Mouse (Mus musculus): ENCODE measurements around the gene Rnf6.
"Not testable (repeated sequence)": the region's sequence is repeated elsewhere in the genome, so short reads cannot be mapped to it uniquely, and the experiment has no call there.

The Rnf6 gene

DNA sequence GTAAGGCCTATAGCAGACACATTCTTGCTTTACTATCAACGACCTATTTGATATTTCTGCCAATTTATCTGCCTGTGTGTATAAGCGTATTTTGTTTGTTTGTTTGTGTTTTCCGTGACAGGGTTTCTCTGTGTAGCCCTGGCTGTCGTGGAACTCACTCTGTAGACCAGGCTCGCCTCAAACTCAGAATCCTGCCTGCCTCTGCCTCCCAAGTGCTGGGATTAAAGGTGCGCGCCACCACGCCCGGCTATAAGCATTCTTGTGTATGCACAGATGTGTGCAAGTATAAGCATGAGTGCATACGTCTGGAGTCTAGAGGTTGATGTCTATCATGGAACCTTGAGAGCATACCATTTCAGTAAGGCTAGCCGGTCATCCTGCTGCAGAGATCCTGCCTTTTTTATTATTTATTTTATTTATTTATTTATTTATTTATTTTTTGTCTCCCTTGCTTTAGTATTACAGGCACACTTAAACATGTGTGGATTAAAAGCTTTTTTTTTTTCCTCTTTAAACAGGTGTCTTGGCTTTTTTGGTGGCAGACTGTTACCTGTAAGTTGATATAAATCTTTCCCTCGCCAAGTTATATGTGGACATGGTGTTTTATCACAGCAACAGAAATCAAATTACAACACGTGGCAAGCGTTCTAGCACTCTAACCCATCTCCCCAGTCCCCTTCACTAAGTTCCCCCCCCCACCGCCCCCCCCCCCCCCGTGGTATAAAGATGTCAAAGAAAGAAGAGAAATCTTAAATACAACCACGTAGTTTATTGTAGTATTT is 8.7 kb upstream of the Rnf6 start:
- DNase-seq (ENCODE audit: low spot score): no peak

DNA sequence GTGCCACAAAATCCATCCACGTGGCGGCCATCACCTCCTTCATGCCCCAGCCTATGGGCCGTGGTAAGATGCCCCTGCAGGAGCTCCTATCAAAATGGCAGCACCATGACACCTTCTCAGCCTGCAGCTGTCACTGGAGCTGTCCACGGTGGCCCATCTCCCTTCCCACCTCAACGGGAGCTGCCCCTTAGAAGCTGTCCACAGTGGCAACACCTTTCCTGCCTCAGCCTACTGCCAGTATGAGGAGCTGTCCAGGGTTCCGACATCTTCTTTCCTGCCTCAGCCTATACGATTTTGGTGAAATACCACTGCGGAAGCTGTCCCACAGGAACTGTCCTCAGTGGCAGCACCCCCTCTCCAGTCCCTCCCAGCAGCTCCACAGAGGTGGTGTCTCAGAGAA is 6.1 kb upstream of the Rnf6 start:
- no peak for DNase-seq (ENCODE audit: low spot score)

DNA sequence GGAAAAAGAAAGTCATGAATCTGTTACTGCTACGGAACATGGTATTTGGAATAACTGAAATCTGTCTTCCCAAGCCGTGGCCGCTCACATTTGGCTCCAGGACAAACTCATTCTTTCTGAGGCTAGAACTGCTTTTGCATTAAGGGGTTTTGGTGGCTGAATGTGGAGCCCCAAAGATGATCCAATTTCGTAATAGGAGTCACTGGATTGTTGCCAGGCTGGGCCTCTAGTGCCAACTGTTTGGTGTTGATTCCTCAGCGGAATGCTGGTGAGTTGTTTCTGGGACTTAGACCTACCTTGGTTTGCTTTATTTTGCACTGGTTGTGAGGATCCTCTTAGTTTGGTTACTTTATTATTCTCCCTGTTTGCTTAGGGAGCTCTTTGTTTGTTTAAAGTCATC is 2.4 kb upstream of the Rnf6 start:
- no peak for DNase-seq (ENCODE audit: low spot score)

DNA sequence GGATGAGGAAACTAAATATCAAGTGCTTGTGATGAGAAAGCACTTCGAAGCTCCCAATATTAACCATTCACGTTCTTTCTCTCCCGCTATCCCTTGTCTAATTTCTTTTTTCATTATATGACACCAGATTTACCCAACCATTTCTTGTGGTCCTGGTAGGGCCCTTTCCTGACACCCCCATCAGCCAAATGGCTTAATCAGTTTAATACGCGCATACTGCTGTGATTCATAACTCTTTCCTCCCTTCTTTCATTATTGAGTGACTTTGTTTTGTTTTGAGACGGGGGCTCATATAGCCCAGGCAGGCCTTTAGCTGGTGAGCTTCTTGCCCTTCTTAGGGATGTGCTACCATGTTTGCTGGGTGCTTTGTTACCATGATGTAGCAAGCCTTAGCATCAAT is 367 bp upstream of the Rnf6 start:
- DNase-seq (ENCODE audit: low spot score): no peak

DNA sequence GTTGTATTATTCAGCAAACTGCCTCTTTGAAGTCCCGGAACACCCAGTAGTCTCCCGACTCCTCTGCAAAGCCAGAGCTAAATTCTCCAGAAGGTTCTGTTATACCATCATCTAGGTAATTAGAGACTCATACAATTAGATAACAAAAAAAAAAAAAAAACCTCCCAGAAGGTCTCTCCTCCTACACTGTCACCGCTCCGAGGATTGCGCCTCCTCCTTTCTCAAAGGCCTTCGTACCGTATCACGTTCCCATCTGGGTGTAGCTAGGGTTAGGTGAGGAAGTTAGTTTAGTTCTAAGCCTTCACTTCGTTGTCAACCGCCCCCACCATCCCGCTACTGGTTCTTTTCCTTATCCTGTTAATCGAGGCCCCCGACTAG is 865 bp downstream of the Rnf6 start:
- no peak for DNase-seq (ENCODE audit: low spot score)

DNA sequence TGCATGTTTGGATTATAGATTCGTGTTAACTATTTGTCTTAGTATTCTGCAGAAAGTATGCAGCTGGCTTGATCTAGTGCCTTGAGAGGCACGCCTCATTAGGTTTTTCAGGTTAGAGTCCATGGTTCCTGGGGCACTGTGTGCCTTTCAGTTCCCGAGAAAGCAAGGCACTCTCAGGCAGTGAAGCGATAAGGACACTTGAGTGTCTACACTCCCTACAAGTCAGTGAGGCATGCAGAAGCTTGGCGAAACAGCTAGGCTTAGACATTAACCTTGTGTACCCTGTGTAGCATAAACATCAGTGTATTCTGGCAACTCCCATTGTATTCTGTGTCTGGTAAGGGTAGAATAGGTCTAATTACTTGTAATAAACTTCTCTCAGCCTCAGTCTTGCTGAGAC is 15.8 kb downstream of the Rnf6 start:
- DNase-seq (ENCODE audit: low spot score): no peak

DNA sequence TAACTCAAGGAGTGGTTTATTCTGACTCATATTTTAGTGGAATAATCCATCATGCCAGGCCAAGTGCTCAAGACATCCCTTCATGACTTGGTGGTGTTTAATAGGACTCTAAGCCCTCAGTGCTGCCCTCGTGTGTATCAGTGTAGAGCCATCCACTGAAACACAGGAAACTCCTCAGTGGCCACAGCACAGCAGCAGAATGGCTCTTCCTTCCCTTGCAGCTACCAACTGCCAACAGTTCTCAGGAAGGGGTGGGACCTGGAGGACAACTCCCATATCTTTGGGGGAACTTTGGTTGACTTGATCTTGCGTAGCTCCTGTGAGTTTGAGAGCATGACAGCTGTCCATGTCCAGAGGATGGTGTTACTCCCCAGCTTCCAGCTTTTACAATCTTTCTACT is 17.4 kb downstream of the Rnf6 start:
- DNase-seq (ENCODE audit: low spot score): no peak

DNA sequence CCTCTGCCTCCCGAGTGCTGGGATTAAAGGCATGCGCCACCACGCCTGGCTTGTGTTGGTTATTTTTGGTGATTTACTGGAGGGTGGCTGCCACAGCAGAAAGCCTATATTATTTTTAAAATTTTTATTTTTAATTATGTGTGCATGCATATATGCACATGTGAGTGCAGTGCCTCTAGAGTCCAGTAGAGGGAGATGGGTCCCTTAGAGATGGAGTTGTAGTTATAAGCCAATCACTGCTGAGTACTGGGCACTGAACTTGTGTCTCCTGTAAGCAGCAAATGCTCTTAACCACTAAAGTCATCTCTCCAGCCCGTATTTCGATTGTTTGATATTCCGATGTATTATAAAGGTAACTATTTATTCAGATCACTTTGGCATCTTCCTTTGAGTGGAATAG is 20.8 kb downstream of the Rnf6 start:
- DNase-seq (ENCODE audit: low spot score): no peak

DNA sequence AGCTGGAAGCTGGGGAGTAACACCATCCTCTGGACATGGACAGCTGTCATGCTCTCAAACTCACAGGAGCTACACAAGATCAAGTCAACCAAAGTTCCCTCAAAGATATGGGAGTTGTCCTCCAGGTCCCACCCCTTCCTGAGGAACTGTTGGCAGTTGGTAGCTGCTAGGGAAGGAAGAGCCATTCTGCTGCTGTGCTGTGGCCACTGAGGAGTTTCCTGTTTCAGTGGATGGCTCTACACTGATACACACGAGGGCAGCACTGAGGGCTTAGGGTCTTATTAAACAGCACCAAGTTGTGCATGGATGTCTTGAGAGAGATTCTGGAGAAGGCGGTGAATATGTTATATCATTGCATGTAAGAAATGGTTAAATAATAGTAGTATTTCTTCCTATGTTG is 21.8 kb downstream of the Rnf6 start:
- DNase-seq (ENCODE audit: low spot score): no peak

DNA sequence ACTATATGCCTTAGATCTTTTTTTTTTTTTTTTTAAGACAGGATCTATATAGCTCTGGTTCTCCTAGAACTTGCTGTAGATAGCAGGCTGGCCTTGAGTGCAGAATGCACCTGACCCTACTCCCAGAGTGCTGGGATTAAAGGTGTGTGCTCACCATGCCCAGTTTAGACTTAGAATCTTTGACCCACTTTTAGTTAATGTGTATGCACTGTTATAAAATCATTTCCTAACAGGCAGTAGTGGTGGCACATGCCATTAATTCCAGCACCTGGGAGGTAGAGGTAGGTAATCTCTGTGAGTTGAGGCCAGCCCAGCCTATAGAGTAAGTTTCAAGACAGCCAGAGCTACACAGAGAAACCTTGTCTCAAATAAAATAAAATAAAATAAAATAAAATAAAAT is 22.3 kb downstream of the Rnf6 start:
- no peak for DNase-seq (ENCODE audit: low spot score)

DNA sequence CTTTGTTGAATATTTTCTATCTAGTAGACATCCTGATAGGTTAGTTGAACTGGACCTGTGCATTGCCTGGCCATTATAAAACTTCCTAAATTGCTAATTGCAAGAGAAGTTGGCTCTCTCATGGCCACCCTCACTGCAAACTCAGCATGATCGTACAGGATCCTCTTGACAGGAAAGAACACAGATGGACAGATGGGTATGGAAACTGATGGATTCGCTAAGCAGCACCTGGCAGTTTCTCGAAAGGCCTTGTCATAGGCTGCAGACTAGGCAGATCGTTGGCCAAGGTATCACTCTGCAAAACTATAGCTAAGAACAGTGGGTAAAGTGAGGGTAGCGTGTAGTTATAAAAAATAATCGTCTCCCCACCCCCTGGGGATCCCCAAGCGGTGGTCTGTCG is 28.0 kb downstream of the Rnf6 start:
- DNase-seq (ENCODE audit: low spot score): no peak

DNA sequence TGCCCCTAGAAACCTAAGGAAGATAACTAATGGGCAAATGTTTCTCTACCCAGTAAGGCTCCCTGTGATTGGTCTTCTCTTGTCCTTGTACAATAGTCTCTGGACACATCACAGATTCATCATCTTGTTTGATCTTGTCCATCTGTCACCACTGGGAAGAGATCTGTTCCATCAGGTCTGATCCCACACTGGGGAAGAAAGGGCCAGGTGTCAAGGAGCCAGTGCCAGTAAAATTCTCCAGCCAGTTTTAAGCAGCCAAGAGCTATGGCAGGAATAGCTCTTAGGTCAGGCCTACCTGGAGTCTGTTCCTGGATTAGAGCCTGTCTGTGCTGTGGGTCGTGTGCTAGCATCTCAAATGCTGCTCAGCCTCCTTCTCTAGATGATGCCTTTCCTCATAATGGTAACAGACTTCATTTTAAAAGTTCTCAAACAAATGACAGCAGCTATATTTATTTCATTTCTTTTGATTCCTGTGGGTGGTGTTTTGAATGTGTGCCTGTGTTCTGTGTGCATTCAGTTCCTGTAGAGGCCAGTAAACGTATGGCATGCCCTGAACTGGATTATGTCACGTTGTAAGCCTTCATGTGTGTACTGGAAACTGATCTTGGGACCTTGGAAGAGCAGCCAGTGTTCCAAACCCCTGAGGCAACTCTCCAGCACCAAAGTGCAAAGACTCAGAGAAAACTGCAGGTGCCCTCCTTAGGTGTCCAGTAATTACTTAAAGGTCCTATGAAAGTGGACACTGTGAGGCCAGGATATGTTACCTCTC is 30.7 kb downstream of the Rnf6 start:
- no peak for DNase-seq (ENCODE audit: low spot score)

DNA sequence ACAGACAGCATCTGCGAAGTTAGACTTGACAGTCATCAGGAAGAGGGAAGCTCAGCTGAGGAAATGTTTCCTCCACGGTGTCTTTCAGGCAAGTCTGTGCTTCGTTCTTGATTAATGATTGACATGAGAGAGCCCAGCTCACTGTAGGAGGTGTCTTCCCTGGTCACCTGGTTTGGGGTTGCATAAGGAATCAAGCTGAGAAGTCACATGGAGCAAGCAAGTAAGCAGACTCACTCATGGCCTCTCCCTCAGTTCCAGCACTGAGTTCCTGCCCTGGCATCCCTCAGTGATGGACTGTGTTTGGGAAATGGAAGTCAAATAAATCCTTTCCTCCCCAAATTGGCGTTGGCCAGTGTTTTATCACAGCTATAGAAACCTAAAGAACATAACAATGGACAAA is 31.3 kb downstream of the Rnf6 start:
- DNase-seq (ENCODE audit: low spot score): no peak

DNA sequence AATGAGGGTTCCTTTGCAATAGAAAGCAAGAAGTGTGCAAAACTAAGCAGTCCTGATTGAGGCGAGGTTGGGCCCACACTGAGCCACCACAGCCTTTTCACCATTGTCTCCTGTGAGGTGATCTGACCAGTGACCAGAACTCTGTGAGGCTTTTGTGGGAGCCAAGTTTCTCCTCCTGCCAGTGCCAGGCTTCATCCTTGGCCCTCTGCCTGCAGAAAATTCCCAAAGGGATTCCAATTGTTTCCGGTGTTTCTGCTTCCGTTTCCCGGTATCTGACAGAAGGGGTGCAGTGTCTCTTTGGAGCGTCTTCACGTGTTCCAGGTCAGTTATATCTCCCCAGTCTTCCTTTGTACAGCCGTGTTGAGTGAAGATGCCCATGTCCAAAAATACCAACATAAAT is 32.6 kb downstream of the Rnf6 start:
- DNase-seq (ENCODE audit: low spot score): no peak

DNA sequence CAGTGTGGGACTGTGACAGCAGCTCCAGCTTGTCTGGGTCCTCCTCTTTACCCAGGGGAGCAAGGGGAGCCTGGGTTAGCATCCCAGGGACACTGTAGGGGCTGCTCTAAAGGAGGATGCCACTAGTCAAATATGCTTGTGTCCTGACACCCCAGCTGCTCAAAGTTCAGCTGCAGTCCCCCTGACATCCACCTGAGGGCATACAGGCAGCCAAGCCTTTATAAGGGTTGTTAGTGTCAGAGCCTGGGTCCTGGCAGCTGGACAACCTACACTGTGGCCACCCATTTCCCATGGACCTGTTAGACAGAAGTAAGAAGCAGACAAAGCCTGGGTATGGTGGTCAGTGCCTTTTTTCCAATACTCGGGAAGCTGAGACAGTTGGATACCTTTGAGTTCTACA is 33.2 kb downstream of the Rnf6 start:
- DNase-seq (ENCODE audit: low spot score): no peak

DNA sequence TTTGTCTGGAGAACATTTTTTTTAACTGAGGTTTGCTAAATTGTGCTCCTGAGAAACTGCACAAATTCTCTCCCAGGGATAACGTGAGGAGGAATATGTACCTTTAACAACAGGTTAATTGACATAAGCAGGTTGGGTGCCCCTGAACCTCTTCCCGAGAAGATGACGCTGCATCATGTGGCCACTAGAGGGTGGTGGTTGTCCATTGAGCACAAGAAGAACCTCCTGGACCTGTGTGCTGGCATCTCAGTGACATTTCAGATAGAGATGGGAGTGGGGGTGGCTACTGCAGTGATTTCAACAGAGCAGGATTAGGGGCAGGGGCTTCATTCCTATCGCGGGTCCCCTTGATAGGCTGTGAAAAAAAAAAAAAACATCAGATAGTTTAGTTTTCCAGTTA is 33.9 kb downstream of the Rnf6 start:
- DNase-seq (ENCODE audit: low spot score): peak; percentile 8

DNA sequence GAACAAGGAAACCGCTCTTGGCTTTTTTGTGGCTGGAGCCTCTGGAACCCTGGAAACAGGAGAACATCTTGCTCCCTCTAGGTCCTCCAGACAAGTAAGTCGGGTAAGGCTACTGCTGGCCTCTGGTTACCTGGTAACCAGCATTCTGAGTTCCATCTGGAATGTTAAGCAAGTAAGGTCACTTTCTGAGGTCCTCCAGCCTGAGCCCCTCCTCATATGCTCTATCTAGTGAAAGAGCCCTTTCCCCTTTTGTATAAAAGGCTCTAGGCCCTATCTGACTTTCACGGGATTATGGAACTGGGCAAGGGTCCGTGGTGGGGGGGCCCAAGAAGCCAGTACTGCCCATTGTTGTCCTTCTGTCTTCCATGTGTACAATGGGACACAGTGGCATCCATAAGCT is 36.2 kb downstream of the Rnf6 start, which contains the start of gene 1700001J03Rik:
TSS of gene 1700001J03Rik (minus strand) at position 101 of the 400 bp plus-strand sequence.
- not testable (repeated sequence) for DNase-seq (ENCODE audit: low spot score)

DNA sequence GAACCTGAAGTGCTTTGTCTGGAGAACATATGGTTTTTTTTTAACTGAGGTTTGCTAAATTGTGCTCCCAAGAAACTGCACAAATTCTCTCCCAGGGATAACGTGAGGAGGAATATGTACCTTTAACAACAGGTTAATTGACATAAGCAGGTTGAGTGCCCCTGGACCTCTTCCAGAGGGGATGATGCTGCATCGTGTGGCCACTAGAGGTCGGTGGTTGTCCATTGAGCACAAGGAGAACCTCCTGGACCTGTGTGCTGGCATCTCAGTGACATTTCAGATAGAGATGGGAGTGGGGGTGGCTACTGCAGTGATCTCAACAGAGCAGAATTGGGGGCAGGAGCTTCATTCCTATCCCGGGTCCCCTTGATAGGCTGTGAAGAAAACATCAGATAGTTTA is 48.6 kb downstream of the Rnf6 start:
- DNase-seq (ENCODE audit: low spot score): not testable (repeated sequence)

DNA sequence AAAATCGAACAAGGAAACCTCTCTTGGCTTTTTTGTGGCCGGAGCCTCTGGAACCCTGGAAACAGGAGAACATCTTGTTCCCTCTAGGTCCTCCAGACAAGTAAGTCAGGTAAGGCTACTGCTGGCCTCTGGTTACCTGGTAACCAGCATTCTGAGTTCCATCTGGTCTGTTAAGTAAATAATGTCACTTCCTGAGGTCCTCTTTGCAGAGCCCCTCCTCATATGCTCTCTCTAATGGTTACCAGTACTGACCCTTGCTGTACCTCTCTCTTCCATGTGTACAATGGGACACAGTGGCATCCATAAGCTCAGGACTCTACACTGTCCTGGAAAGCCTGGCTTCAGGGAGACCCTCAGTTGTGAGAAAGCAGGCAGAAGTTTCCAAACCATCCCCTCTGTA is 50.7 kb downstream of the Rnf6 start, which contains the start of gene Gm6309:
TSS of gene Gm6309 (minus strand) at position 101 of the 400 bp plus-strand sequence.
- DNase-seq (ENCODE audit: low spot score): not testable (repeated sequence)

DNA sequence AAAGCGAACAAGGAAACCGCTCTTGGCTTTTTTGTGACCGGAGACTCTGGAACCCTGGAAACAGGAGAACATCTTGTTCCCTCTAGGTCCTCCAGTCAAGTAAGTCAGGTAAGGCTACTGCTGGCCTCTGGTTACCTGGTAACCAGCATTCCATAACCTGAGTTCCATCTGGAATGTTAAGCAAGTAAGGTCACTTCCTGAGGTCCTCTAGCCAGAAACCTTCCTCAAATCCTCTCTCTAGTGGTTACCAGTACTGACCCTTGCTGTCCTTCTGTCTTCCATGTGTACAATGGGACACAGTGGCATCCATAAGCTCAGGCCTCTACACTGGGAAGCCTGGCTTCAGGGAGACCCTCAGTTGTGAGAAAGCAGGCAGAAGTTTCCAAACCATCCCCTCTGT is 60.9 kb downstream of the Rnf6 start, which contains the start of gene Gm5565:
TSS of gene Gm5565 (minus strand) at position 101 of the 400 bp plus-strand sequence.
- DNase-seq (ENCODE audit: low spot score): not testable (repeated sequence)

Data from ovary, adult 18-20 months (tissue).